Mouse (Mus musculus): ENCODE measurements around the gene Daam1.

Gene Daam1

DNA sequence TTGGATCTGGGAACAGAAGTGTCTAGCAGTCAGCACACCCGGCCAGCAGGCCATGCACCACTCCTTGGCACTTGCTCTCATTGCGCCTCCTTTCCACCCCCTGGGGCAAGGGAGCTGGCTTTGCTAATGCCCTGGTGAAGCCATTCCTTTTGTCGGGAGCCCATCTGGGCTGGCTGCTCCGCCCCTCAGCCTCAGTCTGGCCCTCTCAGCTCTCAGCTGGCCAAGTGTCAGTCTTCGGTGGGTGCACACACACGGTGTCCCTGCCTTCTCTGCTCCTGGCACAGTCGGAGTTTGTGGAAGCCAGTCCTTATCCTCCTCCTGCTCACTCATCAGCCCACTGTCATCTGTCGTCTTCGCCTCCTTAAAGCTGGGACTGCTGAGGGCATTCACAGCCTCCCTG, 142.7 kb downstream of the Daam1 start:
- DNase-seq = no peak

DNA sequence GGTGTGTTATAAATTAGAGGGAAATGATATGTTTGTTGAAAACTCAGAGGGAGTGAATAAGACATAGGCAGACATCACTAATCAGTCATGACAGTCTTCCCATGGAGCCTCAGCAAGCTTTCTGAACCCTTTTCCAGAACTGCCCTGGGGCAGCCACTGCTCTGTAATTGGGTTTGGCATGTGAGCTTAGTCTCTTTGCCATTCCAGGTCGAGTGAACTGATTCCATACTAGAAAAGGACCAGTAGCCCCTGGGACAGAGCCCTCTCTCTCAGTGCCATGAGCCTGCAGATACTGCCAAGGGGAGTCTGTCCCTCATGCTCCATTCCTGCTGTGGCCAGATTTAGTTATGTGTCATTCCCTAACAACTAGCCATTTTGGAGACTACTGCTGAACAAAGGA, 144.7 kb downstream of the Daam1 start:
- no peak for DNase-seq

DNA sequence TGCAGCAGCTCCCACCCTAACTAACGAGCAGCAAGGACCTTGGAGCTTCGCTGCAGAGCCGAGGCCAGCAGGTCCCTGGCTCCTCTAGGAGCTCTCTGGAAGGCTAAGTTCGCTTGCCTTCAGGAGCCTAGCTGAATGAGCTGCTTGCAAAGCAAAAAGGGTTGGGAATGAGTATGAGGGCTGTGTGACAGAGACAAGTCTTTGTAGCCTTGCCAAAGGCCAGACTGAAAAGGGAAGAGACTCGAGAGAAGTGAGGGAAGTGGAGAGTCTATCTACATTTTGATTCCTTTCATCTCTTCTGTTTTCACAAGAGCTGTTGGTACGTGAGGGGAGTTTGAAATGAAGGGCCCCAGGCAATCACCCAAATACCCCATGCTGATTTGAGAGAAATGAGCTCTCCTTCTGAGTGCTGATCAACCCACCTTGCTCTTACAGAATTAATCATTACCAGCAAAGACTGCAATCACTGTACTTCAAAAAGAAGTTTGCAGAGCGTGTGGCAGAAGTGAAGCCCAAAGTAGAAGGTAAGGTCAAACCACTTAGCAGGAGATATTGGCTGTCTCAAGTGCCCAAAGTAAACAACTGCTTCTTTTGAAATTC, 145.6 kb downstream of the Daam1 start:
- no peak for DNase-seq

DNA sequence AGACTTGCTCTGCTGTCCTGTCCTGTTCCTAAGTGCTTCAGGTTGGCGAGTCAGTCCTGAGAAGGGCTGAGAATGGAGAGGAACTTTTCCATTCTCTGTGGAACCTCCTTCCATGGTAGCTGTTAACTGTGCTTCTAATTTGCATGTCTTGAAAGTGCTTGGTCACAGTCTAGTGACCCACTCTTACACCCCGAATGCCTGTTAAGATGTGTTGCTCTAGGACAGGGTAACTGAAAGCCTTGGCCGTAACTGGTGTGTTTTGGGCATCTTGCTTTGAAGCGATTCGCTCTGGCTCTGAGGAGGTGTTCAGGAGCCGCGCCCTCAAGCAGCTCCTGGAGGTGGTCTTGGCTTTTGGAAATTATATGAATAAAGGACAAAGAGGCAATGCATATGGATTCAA, 146.5 kb downstream of the Daam1 start:
- DNase-seq = no peak

DNA sequence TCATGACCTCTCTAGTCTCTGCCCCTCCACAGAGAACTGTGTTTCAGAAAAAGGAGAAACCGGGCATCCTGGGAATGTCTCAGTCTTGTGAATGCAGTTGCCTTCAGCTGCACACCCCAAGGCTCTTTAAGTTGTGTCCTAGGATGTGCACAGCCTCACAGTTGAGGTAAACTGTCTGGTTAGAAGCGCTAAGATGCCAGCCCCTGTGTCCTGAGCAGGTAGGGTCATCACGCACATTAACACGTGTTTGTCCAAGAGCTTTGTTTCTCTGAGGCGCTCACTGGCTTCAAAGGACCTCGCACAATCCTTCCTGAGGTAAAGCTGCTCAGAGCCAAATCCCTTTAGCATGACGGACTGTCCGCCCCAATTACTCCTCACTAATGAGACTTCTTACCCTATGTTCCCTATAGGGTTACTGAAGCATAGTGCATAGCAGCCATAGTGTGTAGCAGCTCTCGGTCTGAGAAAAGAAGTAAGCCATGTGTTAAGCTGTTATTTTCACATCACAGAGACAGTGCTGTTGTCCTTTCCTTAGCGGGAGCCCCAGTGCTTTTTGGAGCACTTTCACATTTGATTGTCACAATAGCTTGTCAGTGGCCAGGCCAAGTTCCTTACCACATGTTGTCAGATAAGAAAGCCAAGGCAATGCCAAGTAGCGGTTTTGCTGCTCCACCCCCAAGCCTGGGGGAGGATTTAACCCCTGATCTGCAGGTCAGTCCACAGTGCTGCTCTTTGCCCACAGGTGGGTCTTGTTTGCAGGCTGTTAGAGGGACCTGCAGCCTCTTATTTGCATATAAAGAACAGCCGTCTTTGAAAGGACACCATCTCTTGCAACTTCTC, 147.9 kb downstream of the Daam1 start:
- no peak for DNase-seq

DNA sequence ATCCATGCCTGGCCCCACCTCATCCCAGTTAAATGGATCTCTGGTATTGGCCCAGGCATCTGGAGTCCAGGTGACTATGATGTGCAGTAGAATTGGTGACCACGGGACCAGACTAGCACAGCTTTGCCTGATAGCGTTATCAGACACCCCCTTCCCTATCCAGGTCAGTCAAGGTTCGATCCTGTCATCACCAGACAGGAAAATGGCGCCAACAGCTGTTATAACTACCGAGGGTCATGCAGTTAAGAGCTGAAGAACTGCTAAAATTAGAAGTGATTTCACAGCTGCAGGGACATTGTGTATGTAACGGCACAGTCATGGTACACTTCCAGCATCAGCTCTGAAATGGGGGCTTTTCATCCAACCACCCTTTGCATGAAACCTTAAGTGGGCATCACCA, 149.3 kb downstream of the Daam1 start:
- DNase-seq = no peak

DNA sequence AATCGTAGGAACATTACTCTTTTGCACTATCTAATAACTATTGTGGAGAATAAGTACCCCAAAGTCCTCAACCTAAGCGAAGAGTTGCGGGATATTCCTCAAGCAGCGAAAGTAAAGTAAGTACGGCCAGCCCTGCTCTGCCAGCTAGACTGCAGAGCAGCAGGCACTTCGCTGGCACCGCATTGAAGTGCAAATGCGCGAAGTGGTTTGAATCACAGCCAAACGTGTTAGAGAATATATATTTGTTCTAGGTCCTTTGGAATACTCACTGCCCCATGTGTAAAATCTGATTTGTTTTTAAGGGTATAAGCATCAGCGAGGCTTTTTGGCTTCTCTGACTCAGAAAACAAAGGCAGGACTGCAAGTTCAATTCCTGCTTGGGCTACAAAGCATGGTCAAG, 149.9 kb downstream of the Daam1 start:
- no peak for DNase-seq

DNA sequence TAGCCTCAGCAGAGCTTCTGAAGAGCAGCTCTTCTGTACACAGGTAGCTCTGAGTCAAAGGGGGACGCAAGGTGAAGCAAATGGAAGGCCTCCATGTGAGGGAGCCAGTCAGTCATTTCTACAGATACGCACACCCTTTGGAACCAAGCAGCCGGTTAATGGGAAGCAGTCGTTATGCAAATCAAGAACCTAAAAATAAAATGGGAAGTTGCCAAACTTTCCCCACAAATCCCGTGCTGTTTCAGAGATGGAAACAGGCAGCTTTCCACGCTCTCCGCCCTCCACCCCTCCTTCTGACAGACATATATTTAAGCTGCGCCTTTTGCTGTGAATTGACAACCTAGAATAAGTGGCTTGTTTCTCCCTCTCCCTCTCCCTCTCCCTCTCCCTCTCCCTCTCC, 150.4 kb downstream of the Daam1 start:
- DNase-seq = peak; percentile 40

DNA sequence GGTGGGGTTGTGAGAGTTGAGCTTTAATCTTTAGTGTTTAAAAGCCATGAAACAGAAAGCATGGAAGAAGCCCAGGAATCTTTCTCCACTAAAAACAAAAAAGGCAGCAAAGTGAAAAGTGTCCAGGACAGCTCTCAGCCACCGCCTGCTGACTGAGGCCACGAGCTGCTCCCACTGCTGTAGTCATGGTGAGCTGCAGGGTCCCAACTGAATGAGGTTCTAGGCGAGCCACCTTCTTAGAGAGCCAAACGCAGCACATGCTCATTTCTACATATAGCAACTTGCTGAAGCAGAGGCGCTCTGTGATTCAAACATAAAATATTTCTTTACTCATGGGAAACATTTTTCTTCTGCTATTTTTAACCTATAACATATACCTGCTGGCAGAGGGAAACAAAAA, 150.9 kb downstream of the Daam1 start:
- no peak for DNase-seq

DNA sequence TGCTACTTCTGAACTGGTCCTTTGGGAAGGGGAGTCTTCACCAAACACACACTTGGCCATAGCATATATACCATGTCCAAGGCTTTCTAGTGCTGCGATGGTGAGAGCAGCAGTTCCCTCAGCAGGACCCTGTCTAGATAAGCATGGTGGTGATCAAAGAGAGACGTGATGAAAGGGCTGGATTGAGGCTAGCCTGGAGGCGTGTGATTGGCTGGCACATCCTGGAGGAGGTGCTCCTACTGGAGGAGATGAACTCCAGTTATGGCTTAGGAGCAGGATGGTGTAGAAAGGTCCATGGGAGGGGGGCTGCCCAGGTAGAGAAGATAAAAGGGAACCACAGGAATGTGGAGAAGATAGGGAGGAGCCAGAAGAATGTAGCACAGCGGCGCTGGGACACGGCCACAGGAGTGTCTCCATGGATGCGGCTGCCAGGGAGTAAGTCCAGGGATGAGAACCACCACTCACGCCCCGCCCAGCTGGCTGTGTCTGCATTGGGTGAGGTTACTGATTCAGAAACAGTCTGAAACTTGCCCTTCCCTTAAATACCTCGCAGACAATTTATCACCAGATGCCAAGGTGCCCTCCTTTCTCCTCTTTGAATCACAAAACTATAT, 152.3 kb downstream of the Daam1 start:
- no peak for DNase-seq

DNA sequence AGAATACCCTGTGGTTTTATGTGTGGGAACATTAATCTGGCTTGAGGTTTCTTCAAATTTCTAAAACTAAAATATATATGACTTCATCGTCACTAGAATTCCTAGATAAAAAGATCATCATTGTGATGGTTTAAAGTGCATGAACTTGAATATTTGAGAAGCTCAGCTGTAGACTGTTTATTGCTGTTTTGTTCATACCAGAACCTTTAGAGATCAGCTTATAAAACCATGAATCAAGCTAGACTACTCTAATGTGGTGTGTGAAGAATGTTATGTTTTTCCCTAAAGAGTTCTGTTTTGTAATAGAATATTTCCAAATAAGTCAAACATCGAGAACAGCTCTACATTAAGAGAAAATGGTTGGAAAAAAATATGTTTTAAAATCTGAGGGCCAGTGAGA, 156.3 kb downstream of the Daam1 start:
- DNase-seq = no peak

DNA sequence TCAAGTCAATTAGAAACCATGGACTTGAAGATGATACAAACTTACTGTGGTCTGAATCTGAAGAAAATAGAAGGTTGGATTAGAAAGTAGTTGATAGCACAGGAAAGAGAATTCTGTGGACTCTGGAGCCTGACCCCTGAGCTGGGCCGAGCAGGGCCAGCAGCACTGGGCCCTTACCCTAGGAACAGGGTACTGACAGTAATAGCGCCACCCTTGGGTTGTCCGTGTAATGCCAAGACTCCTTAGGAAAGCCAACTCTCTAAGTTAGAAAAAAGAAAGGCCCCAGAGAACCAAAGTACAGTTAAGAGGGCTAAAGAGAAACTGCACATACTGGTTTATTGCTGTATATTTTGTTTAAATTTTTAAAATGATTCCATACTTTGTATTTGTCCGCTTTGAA, 157.0 kb downstream of the Daam1 start:
- DNase-seq = no peak

DNA sequence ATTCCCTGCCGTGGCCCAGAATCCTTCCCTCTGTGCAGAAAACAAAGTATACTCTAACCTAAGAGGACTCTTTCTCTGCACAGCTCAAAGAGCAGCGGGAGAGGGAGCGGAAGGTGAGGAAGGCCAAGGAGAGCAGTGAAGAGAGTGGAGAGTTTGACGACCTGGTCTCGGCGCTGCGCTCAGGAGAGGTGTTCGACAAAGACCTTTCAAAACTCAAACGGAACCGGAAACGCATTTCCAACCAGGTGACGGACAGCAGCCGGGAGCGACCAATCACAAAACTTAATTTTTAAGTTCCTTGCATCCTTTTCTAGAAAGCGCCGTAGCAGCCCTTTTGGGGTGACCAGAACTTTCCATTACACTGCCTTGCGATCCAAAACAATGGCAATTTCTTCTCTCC, 158.7 kb downstream of the Daam1 start:
- DNase-seq = no peak

DNA sequence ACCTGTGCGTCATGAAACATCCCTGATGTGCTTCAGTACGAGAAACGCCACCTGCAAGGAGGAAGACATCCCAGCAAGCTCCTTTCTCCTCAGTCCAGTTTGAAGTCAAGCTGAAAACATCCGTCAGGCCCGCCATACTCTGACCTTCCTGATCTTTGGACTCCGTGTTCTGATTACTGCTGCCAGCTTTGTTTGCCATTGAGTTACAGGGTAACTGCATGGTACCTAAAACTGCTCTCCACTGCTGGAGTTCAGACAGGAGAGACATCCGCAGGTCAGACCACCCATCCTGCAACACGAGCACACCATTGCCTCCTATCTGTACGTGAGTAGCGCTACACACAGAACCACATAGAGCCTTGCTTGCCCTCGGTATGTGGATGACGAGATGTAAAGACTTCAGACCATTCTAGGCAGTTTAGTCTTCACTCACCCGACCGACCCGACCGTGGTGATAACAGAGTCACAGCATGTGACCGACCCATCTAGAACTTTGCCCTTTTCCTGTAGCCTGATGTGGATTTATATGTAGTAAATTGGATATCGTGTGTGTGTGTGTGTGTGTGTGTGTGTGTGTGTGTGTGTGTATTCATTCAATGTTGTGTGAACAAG, 161.8 kb downstream of the Daam1 start:
- no peak for DNase-seq

DNA sequence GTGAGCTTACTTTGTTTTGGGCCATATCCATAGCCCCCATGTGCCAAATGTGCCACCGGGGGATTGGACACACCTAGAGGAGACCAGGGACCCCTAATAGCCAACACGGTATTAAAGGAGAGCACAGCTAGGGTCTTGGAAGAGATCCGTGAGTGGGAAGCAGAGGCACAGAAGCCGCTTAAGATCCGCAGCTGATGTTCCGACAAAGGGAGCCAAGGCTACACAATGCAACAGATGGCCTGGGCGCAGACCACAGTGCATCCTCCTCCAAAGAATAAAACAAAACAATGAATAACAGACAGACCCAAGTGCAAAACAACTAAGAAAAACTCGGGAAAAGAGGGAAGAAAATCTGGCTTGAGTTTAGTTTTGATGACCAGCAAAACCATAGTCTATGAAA, 165.0 kb downstream of the Daam1 start:
- DNase-seq = no peak

DNA sequence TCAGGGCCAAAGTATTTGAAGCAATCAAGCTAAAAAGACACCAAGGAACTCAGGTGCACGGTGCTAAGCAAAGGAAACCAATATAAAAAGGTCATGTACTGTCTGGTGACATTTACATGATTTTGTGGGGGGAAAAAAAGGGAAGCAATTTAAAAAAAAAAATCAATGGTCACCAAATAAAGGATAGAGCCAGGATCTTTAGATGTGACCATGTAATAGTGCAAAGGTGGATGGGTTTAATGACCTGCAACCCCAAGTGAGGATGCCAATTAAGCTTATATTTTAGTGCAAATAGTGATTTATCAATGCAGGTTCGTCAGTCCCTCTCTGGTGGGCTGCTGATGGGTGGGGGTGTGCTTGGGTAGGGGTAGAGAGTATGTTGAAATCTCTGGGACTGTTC, 166.0 kb downstream of the Daam1 start:
- no peak for DNase-seq

DNA sequence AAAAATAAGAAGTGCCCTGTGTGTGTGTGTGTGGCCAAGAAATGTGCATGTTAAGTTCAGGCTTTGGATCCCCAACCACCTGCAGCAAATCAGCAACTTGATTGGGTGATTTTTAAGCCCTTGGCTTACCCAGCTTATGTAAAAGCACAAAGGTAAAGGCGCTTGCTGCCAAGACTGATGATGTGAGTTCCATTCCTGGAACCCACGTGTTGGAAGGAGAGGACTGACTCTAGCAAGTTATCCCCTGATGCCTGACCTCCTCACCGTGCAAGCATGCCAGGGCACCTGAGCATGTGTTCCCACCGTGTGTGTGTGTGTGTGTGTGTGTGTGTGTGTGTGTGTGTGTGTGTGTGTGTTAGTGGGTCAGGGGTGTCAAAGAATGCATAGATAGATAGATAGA, 166.5 kb downstream of the Daam1 start:
- no peak for DNase-seq

DNA sequence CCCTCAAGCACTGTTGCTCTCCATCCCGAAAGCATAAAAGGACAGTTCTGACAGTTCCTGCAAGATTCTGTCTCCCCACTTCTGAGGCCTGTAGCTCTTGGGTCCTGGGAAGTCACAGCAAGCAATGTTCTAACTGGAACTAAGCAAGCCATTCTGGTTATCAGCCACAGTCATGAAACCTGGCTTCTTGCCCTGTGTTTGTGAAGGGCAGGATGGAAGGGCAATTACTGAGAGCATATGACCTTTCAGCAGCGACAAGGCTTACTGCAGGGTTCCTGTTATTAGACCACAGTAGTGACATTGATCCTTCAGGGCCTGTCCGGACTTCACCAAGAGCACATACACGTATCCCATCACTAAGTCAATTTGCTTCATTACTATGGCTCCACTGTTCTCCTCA, 167.8 kb downstream of the Daam1 start:
- DNase-seq = peak; percentile 61

DNA sequence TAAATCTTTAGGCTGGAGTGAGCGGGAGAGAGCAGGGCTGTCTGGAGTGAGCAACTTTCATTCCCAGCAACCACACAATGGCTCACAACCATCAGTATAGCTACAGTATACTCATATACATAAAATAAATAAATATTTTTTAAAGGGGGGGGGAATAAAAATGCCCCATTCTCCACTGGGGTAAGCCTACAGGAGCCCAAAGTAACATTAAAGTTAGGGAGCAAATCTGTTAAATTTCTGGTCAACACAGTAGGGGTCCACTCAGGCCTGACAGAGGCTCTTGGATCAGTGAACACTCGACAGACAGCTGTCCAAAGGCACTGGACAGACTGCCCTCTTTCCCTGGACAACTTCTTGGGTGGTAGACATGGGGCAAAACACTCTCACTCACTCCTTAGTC, 168.8 kb downstream of the Daam1 start:
- DNase-seq = no peak

DNA sequence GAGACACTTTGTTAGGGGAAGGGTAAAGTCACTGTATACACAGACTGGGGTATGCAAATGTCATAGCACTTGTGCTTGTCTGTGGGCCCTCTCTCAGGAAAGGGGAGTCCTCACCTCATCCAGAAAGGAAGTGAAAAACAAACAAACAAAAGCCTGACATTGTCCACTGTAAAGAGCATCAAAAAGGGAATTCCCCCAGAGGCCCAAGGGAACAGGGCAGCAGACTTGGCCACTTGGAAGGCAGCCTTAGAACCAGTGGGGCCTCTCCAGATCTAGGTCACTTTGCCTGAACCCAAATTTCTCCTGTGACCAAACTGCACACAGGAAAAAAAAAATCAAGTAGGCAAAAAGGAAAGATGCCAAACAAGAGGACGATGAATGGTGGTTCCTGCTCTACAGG, 170.9 kb downstream of the Daam1 start:
- DNase-seq = no peak

DNA sequence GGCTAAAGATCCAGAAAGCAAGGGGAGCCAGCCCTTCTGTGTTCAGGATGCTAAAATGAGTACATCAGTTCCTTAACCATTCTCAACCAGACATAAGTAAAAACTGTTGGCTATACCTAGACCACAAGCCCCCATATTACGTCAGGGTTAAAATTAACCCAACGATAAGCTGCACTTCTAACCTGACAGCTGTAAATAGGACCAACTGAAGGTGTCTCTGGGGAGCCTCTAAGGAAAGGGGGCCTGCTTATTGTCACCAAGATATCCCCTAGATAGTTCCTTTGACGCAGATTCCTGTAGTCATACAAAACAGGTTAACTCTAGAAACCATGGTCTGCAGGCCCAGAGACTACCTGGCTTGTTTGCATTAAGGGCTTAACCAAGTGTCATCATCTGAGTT, 174.4 kb downstream of the Daam1 start:
- no peak for DNase-seq

DNA sequence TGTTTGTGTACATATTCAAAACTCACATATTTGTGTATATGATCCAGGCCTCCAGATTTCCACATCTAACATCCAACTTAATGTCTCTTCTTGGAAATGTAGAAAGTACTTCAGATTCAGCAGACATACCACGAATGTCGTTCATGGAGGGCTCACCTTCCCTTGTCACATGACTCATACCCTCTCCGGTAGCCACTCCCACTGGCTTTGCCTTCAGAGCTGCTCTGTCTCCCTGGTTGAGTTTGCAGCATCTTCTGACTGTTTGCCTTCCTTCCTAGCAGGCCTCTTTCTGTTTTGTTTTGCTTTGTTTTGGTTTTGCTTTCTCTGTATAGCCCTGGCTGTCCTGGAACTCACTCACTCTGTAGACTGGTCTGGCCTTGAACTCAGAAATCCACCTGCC, 176.8 kb downstream of the Daam1 start:
- DNase-seq = no peak

DNA sequence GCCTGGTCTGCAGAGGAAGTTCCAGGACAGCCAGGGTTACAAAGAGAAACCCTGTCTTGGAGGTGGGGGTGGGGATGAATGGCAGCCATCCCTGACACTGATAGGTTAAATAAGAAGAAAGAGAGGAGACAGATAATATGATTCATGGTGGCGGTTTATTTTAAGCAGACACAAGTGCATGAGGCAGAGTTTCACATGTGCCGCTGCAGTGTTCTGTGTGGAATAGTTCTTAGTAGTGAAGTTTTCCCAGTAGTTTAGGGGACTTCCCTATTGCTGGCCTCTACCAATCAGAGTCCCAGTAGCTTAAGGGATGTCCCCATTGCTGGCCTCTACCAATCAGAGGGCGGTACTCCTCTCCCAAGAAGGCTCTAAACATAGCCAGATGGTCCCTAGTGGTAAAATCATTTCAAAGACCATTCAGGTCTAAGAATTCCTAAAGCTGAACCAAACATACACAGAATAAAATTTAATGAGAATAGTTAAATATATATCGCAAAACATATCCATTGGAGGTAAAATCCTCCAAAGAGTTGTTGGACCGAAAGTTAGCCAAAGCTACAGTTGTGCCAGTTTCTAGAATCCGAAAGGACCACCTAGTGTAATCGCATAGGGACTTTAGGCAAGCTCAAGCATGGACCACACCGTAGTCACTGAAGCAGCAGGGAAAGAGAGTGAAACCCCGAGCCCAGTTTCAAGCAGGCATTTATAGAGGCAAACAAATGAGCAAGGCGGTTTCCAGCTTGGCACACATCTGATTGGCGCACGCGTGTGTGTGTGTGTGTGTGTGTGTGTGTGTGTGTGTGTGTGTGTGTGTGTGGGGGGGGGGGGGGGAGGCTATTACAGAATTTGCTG, 178.4 kb downstream of the Daam1 start:
- DNase-seq = no peak

All from kidney, postnatal 10 days (tissue).